Mouse (Mus musculus) urinary bladder, adult 18-20 months (tissue): ENCODE results near the gene Hivep3.

Experiments used
- DNase-seq, 2 experiments: peaks; one replicate each; pipeline ENCODE4 v3.0.0; 2022; ENCODE audit warnings: low spot score in 2 of 2, mixed read lengths in 2 of 2

Hivep3 gene

DNA sequence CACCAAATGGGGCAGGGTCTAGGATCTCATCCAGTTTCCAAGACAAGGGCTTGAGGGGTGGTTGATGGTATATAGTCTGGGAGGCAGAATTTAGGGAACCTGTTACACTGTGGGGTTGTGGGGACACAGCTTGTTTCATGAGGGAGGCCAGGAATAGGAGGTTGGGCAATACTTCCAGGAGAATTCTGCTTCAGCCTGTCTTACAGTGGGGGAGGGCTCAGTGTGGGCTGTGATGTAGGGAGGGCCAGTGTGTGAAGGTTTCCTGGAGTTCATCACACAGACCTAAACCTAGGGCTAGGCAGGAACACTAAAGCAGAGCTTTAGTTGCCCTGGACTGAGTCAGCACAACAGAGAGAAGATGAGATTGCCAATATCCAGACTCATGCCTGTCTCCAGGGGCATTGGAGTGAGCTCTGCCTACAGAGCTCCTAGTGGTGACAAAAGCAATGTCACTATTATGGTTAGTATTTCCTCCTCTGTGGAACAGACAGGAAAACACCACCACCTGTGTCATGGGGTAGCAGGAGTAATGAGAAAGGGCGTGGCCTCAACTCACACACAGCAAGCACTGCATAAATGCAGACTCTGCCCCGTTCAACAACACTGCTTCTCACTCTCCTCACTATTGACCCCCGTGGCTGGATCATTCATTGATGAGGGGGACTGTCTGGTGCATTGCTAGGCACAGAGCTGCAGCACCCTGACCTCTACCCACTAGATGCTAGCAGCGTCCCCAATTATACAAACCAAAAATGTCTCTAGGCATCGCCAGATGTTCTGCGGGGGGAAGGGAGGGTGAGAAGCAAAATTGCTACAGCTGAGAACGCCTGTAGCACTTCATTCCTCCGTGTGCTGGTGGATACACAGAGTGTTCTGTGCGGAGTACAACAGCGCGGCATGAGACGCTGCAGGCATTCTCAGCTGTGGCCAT, 213.9 kb downstream of the Hivep3 start:
- DNase-seq, result no peak

DNA sequence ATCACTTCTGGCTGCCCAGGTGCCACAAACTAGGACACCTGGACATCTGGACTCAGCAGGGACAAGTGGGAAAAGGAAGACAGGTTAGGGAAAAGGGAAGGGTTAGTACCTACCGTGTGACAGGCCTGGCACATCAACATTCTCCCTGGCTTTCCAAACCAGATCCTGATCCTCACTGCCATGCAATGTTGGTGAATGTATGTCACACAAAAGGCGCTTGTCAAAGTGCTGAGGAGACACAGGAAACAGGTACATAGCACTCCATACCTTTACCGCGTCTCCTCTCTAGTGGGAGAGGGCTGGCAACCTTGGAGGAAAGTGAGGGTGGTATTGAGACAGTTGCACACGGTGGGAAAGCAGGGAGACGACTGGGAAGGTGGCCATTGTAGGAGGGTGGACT, 214.8 kb downstream of the Hivep3 start:
- DNase-seq, result no peak

DNA sequence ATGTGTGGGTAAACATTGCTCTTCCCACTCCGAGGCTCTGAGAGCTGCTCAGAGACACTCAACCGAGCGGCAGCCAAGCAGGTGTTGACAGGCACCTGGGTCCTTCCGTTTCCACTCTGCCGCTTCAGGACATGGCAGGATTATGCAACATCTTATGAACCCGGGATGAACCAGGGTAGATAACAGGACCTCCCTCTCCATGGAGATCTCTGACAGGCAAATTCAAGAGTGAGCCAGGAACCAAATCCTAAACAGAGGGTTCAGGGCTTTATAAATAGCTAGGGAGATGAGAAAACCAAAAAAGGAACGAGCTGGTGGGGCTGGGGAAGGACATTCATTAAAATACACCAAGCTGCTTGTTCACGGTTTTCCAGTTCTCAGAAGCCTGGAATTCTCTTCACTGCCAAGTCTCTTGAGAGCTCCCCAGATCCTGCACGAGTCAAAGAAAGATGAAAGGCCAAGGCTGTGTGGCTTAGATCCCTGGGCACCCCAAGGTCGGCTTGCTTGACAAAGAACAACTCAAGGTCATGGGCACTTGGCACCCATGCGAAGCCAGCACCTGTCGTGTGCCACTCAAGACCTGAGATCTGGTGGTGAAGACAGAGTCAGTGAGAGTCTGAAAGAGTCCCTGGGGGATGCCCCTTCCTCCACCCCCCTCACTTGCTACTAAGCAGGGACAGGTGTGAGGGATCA, 215.5 kb downstream of the Hivep3 start:
- DNase-seq, result no peak

DNA sequence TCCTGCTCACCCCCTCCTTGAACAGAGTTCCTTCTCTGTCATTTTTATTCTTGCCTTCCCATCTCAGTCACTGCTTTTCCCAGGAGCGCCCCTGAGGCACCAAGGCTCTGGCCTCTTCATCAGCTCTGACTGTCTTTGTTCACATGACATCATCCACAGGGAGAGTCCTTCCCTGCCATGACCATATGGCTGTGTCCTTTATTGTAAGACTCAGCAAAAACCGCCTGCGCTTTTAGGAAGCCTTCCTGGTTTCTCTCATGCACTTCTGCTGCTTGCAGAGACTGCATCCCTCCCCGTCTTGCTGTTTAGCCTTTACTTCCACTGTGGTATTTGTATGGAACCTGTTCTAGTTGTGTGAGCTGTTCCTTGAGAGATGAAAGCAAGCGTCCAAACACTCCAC, 216.6 kb downstream of the Hivep3 start:
- DNase-seq, result no peak

DNA sequence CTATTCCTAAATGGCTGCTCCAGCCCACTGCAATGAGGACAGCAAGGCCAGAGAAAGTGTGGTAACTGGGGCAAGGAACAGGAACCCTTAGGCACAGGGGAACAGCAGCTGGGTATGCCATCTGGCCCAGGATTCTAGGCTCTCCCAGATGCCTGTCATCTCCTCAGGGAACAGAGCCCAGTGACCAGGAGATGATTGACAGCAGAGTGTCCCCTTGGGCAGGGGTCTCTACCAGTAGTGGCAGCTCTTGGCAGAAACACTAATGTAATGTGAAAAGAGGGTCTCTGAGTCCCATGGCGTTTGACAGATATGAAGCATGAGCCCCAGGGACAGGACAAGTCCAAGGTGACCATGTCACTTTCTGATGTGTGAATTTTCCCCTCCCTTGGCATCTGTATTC, 217.5 kb downstream of the Hivep3 start:
- DNase-seq, result no peak

DNA sequence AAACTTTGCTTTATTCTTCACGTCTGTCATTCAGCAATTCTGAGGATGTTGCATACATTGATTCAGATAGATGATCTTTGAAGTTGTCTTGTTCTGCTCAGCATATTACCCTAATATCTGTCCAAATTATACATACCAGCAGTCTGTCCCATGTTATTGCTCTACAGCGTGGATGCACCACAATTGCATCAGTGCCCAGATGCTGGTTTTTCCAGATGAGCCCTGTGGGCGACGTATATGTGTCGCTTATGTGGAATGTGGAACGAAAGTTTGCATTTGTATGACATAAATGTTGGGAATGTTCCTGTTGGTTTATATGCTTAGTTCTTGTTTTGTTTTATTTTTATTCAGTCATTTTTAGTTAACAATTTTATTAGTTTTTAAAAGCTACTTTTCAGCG, 221.4 kb downstream of the Hivep3 start:
- DNase-seq, result no peak

DNA sequence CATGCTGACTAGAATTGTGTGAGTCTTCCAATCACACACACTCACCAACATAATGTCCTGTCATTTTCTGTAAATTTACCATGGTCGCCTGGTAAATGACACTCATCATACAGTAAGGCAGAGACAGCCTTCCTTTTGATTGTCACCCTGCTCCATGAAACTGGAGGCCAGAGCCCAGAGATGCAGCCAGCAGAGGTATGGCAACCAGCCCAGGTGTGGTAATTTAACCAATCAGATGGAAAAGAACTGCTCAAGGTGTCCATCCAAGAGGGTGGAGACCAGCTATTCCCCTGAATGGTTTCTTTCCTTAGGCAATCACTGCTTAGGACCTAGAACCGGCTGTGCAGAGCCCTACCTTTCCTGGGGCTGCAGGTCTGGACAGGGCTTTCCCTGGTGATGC, 224.4 kb downstream of the Hivep3 start:
- no peak for DNase-seq

DNA sequence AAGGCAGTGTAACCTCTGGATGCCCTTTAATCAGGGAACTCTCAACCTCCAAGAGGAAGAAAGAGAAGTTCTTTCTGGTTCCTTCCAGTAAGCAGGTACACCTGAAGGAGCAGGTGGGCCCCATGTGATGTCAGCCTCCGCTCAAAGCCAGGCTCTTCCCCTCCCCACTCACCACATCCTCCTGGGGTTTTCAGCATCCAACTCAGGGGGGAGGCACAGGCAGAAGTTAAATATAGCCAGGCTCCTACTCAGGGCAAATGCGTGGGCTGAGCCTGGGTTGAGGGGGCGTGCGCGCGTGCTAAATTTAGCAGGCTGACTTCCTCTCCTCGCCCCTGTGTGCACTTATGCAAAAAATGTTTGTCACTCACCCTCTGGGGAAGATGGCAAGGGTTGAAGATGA, 225.7 kb downstream of the Hivep3 start:
- DNase-seq, result no peak

DNA sequence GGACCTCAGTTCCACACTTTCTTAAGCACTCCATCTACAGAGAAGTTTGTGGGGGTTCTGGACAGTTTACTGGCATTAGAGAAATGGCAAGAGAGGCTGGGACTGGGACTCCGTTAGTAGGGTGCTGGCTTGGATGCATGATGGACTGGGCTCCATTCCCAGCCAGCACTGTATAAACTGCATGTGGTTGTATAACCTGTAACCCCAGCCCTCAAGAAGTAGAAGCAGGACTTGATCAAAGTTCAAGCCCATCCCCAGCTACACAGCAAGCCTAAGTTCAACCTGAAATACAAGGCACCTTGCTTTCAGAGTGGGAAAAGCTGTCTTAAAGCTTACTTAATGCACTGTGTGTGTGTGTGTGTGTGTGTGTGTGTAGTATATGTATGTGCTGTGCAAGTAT, 226.3 kb downstream of the Hivep3 start:
- DNase-seq, result no peak

DNA sequence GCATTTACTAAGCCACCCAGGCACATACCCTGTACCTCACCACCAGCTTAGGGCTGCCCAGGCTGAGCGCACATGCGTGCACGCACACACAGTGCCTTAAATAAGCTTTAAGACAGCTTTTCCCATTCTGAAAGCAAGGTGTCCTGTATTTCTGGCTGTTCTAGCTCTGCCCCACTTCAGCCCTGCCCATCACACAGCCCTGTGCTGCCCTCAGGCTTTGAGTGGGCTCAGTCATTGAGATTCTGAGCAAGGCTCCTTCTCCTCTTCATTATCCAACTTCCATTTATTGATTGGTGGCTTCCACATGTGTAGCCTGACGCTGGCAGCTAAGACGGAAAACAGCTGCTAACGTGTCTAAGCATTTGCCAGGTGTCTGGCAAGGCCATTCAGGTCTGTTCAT, 226.9 kb downstream of the Hivep3 start:
- no peak for DNase-seq

DNA sequence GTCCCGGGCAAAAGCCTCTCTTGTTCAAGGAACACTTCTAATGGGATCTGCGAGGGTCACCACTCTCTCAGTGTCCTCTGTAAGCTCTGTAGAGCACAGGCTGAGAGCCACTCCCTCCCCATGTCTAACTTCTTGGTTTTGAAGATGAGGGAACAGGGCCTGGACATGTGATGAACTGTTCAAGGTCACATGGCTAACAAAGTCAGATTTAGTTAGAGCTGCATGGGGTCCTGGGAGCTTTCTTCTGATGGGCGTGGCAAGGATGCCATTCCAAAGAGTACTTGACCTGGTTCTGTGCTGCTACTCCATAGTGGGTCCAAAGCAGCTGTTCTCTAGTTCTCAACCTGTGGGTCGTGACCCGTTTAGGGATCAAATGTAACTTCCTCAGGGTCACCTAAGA, 227.6 kb downstream of the Hivep3 start:
- DNase-seq, result no peak

DNA sequence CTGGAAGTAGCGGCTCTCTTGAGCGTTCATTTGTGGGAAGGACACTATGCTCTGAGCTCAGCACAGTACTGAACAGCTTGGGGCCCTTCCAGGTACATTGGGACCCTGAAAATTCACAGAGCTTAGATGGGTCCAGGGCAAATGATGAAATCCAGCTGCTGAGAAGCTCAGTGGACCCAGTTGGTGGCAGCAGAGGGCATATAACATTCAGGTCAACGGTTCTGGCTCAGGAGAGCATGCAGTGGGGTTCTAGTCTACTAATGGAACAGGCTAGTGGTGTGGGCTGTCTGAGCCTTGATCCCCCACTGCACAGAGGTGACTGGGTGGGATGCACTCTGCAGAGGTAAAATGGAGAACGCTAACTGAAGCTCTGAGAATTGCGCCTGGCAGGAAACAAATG, 228.5 kb downstream of the Hivep3 start:
- no peak for DNase-seq

DNA sequence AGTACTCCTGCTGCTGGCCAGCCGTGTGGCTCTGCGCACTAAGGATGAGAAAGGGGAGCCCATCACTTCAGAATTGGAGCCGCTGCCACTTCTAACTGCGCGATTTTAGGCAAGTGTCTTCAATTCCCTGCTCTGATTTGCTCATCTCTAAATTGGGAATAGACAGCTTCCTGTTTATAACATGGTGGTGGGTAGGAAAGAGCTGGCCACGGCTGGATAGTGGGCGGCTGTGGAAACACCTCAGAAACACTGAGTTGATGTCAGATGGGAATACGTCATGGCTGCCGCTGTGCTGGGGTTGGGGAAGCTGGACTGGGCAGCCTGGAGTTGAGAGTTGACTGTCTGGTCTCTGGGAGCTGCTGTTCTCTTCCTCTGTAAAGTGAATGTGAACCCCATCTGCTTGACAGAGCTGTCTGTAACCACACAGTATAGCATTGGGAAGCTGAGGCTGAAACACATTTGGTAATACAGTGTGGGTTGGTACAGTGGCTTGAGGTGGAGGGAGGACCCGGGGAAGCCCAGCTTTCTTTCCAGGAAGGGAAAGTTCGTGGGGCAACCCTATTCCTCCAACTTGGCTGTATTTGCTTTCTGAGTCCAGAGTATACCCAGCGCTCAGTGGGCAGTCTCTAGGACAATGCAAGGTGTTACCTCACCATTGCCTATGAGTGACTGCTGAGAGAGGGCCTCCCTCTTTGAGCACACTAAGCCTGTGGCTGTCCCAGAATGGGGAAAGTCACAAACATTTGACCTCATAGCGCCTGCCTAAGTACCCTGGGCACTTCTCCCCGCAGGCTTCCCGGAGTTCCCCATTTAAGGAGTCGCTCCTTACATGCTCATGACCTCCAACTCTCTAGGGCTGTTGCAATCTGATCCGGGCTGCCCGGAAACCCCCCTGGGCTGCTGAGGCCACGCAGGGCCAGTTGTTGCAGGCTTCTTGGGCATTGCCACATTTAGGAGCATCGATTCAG, 232.8 kb downstream of the Hivep3 start:
- no peak for DNase-seq

DNA sequence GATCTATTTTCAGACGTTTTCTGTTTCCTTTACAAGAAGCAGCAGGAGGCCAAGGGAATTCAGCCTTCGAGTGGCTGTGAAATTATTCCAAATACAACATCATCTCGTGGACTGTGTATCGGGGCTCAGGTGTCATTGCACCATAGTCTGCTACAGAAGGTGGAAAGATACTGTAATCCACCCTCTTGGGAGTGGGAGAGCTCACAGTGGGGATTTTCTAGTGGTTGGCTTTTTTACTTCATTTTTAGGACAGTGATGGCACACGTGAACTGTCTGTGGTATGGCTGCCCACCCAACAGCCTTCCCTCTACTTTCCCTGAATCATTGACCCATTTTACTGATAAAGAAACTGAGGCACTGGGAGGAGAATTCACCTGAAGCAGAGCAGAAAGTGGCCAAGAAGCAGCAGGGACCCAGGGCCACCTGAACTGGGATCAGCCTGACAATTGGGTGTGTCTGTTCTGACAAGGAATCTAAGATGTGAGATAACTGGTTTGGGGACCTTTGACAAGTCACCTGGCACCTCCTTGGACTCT, 233.6 kb downstream of the Hivep3 start:
- DNase-seq, result no peak

DNA sequence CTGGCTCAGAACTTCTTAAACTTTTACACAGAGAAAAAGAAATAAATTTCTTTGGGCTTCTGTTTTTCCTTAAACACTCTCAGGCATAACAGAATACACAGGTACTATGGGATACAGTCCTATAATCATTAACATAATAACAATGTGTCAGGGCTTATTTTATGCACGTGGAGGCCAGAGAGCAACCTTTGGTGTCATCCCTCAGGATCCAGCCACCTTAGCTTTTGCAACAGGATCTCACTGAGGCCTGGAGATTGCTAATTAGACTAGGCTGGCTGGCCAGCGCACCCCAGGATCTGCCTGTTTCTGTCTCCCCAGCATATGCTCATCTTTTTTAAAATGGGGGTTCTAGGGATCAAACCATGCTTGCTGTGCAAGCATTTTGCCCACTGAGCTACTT, 234.1 kb downstream of the Hivep3 start:
- no peak for DNase-seq

DNA sequence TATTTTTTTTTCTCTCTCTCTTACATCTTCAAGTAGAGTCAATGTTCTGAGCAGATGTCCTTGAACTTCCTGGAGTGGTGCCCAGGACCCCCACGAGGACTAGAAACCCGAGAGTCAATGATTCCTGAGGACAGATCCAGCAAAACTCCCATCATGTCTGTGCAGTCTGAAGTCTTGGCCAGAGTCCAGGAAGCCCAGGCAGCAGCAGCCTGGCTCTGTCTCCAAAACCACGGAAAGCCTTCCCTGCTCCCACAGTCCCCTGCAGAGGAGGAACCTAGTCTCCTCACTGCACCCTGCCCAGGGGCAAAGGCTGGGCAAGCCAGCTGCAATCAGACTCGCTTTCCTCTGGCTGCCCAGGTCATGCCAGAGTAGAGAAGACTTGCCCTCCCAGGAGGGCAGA, 234.5 kb downstream of the Hivep3 start:
- no peak for DNase-seq

DNA sequence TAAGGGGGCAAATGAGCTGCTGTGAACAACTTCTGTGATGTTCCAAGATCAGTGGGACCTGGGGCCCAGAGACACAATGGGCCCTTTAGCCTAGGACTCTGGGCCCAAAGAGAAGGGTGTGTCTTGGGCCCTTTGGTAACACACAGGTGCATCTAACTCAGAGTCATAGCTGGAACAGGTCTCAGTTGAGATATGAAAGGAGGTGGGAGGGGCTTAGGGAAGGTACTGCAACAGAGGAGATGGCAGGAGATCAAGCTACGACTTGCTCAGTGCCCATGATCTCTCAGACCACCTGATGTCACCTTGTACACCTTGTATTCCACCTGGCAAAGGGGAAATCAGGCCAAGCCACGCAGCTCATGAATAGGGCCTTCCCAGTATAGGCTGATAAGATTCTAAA, 235.3 kb downstream of the Hivep3 start:
- no peak for DNase-seq

DNA sequence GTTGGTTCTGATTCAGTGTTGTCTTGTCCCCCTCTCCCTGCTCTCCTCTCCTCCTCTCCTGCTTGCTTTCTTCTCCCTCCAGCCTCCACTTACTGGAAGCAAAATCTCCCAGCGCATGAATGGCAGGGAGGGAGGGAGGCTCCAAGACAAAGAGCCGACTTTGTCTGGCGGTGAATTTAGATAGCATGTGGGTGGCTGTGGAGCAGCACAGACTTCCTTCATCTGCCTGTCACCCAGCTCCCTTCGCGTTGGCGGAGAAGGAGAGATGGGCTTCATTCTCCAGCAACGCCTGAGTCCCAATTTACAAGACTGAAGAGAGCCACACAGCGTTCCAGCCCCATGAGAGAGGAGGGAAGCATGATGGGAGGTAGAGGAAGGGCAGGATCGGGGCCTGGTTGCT, 236.6 kb downstream of the Hivep3 start:
- no peak for DNase-seq

DNA sequence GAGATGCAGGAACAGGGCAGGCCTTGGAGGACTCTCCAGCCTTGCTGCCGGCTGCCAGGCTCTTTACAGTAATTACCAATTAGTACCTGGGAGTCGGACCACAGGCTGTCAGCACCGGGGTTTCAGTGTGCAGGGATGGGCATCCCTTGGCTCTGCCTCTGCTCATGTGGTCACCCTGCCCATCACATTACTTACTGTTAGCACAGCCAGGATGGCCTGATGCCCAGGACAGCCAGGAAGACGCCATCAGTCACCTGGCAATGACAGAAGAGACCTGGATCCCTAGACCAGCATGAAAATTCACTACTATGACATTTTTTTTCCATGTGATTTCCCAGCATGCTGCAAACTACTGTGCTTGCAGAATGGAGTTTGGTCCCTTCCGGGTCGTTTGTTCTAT, 238.8 kb downstream of the Hivep3 start:
- no peak for DNase-seq

DNA sequence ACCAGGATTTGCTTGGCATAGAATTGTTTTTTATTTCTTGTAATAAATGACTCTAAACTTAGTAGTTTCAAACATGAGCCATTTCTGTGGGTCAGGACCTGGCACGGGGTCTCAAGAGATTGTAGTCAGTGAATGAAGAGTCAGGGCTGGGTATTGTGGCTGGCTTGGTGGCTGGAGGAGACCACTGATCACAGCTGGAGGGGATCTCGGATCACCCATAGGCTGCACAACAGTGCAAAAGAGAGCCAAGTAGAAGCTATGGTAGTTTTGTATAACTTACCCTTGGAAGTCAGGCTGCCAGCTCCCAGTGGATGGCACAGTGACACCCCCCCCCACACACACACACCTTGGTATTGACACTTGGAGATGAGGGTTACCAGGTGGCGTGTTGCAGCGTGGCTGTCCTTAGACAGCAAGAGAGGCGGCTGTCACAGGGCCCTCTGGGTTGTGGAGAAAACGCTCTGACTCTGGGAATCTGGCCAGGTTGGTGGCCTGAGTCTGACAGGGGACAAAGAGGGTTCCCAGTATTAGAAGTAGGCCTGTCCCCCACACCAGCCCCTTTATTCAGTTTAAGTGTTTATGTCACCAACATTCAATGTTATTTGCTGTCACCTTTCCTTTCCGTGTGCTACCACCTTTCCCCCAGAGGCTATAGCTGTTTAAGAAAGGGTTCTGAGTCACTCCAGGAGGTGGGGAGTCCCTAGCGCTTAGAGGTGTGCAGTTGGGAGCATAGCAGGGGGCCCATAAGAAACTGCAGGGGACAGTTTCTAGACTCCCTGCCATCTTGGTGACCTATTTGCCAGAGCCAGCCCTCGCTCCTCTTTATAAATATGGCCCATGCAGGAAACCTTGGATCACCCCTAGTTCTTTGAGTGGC, 240.4 kb downstream of the Hivep3 start:
- DNase-seq, result no peak

DNA sequence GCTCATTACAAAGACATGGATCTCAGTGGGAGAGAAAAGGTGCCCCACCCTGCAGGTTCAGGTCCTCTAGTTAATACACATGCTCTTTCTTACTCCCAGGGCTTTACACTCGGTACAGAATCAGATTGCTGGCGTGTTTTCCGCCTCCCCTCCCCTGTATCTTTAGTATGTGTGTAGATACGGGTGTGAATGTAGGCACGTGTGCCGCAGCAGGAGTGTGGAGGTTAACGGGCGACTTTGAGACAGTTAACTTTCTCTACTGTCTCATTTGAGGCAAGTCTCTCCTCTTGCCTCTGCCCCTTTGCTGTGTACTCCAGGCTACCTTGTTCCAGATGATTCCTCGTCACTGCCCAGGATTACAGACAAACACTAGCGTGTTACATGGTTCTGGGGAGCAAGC, 241.7 kb downstream of the Hivep3 start:
- DNase-seq, result no peak
